Mouse (Mus musculus): ENCODE results near the gene Tsku. TPM values are rescaled to one million over a fixed set of nuclear protein-coding genes. Genes with fewer than 3 reads are reported as not detected.

The Tsku gene
- polyA plus RNA-seq, 1 experiment from 2014 or later, result 9.1 TPM

GRCm38 (mm10) chr7:98383337-98383736 is 22.2 kb upstream of the Tsku start:
- H3K9me3 ChIP-seq, result no peaks in the 10 kb centered on the region
- H3K27me3 ChIP-seq, result 0 out of 2 replicates have a peak, but pooled peaks cover 2% of the 10 kb centered on the region
- no peak overlapping the region for H3K4me2 ChIP-seq
- H3K4me3 ChIP-seq, result no peak overlapping the region
- H3K9ac ChIP-seq, result no peak overlapping the region
- no peak for ATAC-seq (ENCODE audit: low FRiP score)
- no peak overlapping the region for H3K27ac ChIP-seq
- H3K36me3 ChIP-seq, result no peaks in the 10 kb centered on the region
- H3K4me1 ChIP-seq (replicated peaks), result no peaks in the 10 kb centered on the region
- 71% methylated on average over 4 of the region's 4 CpGs for WGBS

DNA sequence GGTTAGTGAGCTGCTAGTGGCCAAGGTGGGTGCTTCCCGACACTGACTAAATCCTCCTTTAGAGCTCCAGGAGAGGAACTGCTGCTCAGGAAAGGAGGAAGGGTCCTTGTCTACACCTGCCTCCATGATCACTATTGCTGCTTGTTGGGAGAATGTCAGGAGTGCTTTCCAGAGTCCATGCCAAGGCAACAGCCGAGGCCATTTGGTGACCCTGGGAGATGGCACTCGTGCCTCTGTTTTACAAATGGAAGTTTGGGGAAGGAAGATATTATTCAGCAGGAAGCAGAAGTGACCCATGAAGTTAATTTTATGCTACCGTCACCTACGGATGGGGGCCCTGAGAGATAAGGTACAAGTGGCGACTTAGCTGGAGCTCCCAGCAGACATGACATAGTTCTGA is 21.7 kb upstream of the Tsku start:
- Histone ChIP-seq H3K36me3 (no peaks in the 10 kb centered on the region), H3K27ac (no peak overlapping the region), H3K4me3 (no peak overlapping the region), H3K9ac (no peak overlapping the region), H3K9me3 (no peaks in the 10 kb centered on the region), H3K27me3 (0 out of 2 replicates have a peak, but pooled peaks cover 2% of the 10 kb centered on the region), H3K4me2 (no peak overlapping the region), H3K4me1 (replicated peaks) (no peaks in the 10 kb centered on the region)
- ATAC-seq (ENCODE audit: low FRiP score), result no peak
- 92% methylated on average over 6 of the region's 6 CpGs for WGBS

DNA sequence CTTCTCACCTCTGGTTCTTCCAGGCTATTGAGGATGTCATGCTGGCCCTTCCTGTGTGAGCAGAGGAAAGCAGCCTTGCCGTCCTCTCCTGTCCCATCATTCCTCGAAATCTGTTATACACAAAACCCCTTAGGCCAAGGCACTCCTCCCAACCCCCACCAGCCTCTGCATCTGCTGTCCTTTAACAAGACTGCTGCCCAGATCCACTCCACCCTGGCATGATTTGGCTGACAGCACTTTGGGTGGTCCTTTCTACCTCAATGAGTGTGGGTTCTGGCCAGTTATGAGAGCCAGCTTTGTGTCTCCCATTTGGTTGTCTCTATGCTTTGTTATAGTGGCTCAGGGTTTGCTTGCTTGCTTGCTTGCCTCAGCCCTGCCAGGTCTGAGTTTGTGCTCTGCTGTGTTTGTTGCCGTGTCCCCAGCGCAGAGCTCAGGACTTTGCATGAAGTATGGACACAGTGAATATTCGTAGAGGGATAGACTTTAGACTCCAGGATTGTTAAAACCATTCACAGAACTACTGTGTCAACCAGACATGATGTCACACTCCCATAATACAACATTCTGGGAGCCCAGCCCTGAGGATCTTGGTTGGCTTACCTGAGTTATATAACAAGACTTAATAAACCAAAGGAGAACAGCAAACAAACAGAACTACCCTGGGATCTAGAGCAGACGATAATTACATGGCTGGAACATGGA is 19.2 kb upstream of the Tsku start:
- Histone ChIP-seq H3K9ac (no peak overlapping the region), H3K27ac (no peak overlapping the region), H3K4me3 (no peak overlapping the region), H3K27me3 (no peaks in the 10 kb centered on the region), H3K4me2 (no peak overlapping the region), H3K9me3 (no peaks in the 10 kb centered on the region), H3K36me3 (no peaks in the 10 kb centered on the region), H3K4me1 (replicated peaks) (0 out of 2 replicates have a peak, but pooled peaks cover 5% of the 10 kb centered on the region)
- WGBS, result 68% methylated on average over 6 of the region's 6 CpGs
- ATAC-seq (ENCODE audit: low FRiP score), result no peak

GRCm38 (mm10) chr7:98379232-98379631 is 18.1 kb upstream of the Tsku start:
- Histone ChIP-seq H3K9me3 (no peaks in the 10 kb centered on the region), H3K4me2 (no peak overlapping the region), H3K27ac (no peak overlapping the region), H3K9ac (no peak overlapping the region), H3K27me3 (no peaks in the 10 kb centered on the region), H3K4me3 (no peak overlapping the region), H3K4me1 (replicated peaks) (0 out of 2 replicates have a peak, but pooled peaks cover 5% of the 10 kb centered on the region), H3K36me3 (no peaks in the 10 kb centered on the region)
- WGBS, result 90% methylated on average over 4 of the region's 4 CpGs
- no peak for ATAC-seq (ENCODE audit: low FRiP score)

GRCm38 (mm10) chr7:98377257-98377656 is 16.1 kb upstream of the Tsku start:
- Histone ChIP-seq H3K4me3 (no peak overlapping the region), H3K27ac (no peak overlapping the region), H3K9ac (no peak overlapping the region), H3K9me3 (no peaks in the 10 kb centered on the region), H3K36me3 (no peaks in the 10 kb centered on the region), H3K4me2 (no peak overlapping the region), H3K4me1 (replicated peaks) (0 out of 2 replicates have a peak, but pooled peaks cover 5% of the 10 kb centered on the region), H3K27me3 (no peaks in the 10 kb centered on the region)
- no peak for ATAC-seq (ENCODE audit: low FRiP score)
- 54% methylated on average over 5 of the region's 5 CpGs for WGBS

- 53% methylated on average over 4 of the region's 4 CpGs for WGBS
- no peaks in the 10 kb centered on the region for H3K27me3 ChIP-seq
- H3K4me3 ChIP-seq, result no peak overlapping the region
- no peaks in the 10 kb centered on the region for H3K36me3 ChIP-seq
- H3K9me3 ChIP-seq, result no peaks in the 10 kb centered on the region
- H3K9ac ChIP-seq, result no peak overlapping the region
- H3K4me1 ChIP-seq (replicated peaks), result peaks cover 8% of the 10 kb centered on the region; the same call in 1 of the 2 replicates
- no peak overlapping the region for H3K4me2 ChIP-seq
- ATAC-seq (ENCODE audit: low FRiP score), result no peak
- H3K27ac ChIP-seq, result no peak overlapping the region
These were observed 10.0 kb upstream of the Tsku start for GRCm38 (mm10) chr7:98371161-98371560.

GRCm38 (mm10) chr7:98369762-98370369 is 8.7 kb upstream of the Tsku start:
- Histone ChIP-seq H3K4me1 (replicated peaks) (peaks cover 8% of the 10 kb centered on the region; the same call in 1 of the 2 replicates), H3K36me3 (no peaks in the 10 kb centered on the region), H3K9me3 (no peaks in the 10 kb centered on the region), H3K4me2 (no peak overlapping the region), H3K9ac (no peak overlapping the region), H3K27ac (no peak overlapping the region), H3K27me3 (no peaks in the 10 kb centered on the region), H3K4me3 (no peak overlapping the region)
- no peak for ATAC-seq (ENCODE audit: low FRiP score)
- 51% methylated on average over 10 of the region's 10 CpGs for WGBS

- H3K4me3 ChIP-seq, result peak overlapping the region; percentile 76
- H3K9ac ChIP-seq, result peak overlapping the region; percentile 84; the same call in 1 of the 2 replicates
- peak overlapping the region; percentile 97 for H3K4me2 ChIP-seq
- WGBS, result 32% methylated on average over 2 of the region's 2 CpGs
- H3K9me3 ChIP-seq, result no peaks in the 10 kb centered on the region
- peak overlapping the region; percentile 87 for H3K27ac ChIP-seq
- no peak for ATAC-seq (ENCODE audit: low FRiP score)
- no peaks in the 10 kb centered on the region for H3K36me3 ChIP-seq
- H3K27me3 ChIP-seq, result no peaks in the 10 kb centered on the region
- peaks cover 45% of the 10 kb centered on the region for H3K4me1 ChIP-seq (replicated peaks)
These were observed 534 bp upstream of the Tsku start for GRCm38 (mm10) chr7:98361662-98362061.

DNA sequence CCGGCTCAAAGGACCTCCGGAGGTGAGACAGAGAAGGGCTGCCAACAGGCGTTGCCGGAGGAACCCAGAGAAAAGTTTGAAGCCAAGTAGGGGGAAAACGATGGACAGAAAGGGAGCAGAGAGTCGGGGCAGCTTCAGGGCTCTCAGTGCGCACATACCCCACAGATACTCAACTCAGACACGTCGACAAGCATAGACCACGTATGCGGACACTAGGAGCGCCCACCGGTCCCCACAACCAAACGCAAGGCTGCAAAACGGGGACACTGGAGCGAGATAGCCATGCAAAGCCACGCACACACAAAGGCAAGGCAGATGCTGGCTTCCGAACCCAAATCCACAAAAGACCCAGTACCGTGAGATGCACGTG is 522 bp downstream of the Tsku start:
- H3K4me2 ChIP-seq, result peak overlapping the region; percentile 97
- 0% methylated on average over 20 of the region's 20 CpGs for WGBS
- H3K27me3 ChIP-seq, result no peaks in the 10 kb centered on the region
- peaks cover 56% of the 10 kb centered on the region for H3K4me1 ChIP-seq (replicated peaks)
- H3K9me3 ChIP-seq, result no peaks in the 10 kb centered on the region
- peak overlapping the region; percentile 84 for H3K9ac ChIP-seq
- peak overlapping the region; percentile 87 for H3K27ac ChIP-seq
- peak overlapping the region; percentile 76 for H3K4me3 ChIP-seq
- H3K36me3 ChIP-seq, result no peaks in the 10 kb centered on the region
- peak; percentile 49 for ATAC-seq (ENCODE audit: low FRiP score)

DNA sequence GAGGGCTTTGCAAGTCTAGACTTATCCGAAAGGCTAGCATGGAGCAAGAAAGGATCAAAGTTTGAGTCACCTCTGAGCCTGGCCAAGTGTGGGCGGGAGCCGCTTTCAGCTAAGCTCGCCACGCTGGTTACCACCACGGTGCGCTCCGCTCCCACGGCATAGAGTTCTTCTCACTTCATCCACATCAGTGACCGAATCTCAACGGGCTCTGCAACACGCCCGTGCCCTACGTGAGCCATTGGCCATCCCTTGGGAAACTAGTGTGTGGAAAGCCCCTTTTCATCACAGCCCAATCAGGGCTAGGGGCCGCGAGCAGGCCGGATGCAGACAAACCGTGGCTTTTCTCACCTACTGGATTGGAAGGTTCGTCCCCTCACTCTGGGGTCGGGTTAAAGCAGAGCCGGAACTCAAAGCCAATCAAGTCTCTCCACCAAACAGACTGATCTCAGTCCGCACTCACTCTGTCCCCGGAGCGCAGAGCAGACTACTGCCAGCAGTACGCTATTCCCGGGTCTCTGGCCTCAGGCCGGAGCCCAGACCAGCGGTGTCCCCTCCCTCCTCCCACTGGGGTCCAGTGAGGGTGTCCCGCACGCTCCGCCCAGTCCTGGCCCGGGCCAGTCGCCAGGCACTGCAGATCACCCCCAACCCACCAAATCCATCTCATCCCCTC is 1.0 kb downstream of the Tsku start:
- Histone ChIP-seq H3K27me3 (no peaks in the 10 kb centered on the region), H3K9ac (peak overlapping the region; percentile 84), H3K4me3 (peak overlapping the region; percentile 76), H3K9me3 (no peaks in the 10 kb centered on the region), H3K4me1 (replicated peaks) (peaks cover 61% of the 10 kb centered on the region), H3K4me2 (peak overlapping the region; percentile 97), H3K27ac (peak overlapping the region; percentile 87), H3K36me3 (no peaks in the 10 kb centered on the region)
- ATAC-seq (ENCODE audit: low FRiP score), result peak; percentile 67
- whole genome bisulfite sequencing, result under 1% methylated on average over 33 of the region's 33 CpGs

- H3K27ac ChIP-seq, result no peak overlapping the region
- H3K4me3 ChIP-seq, result no peak overlapping the region
- H3K9ac ChIP-seq, result no peak overlapping the region
- H3K9me3 ChIP-seq, result no peaks in the 10 kb centered on the region
- H3K4me2 ChIP-seq, result peak overlapping the region; percentile 16; the same call in 1 of the 2 replicates
- WGBS, result 57% methylated on average over 1 of the region's 1 CpGs
- no peaks in the 10 kb centered on the region for H3K36me3 ChIP-seq
- no peaks in the 10 kb centered on the region for H3K27me3 ChIP-seq
- ATAC-seq (ENCODE audit: low FRiP score), result no peak
- H3K4me1 ChIP-seq (replicated peaks), result peaks cover 74% of the 10 kb centered on the region
These were observed 3.1 kb downstream of the Tsku start for GRCm38 (mm10) chr7:98358016-98358415.

DNA sequence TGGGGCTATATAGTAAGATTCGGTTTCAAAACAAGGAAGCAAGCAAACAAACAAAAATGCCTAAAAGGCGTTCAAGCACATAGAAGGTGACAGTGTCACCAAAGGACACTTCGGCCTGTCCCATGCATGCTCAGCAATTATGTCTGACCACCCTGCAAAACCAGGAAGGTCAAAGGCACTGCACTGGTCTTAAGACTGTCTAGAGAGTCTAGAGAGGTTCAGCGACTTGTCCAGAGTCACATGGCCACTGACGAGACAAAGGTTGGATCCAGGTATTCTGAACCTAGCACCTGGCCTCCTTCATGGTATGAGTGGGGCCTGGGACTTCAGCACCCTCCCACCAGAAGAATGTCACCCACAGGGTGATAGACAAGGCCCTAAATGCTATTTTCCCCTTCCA is 3.8 kb downstream of the Tsku start:
- ATAC-seq (ENCODE audit: low FRiP score), result no peak
- H3K36me3 ChIP-seq, result peaks cover 5% of the 10 kb centered on the region
- H3K9me3 ChIP-seq, result no peaks in the 10 kb centered on the region
- peaks cover 73% of the 10 kb centered on the region for H3K4me1 ChIP-seq (replicated peaks)
- H3K27ac ChIP-seq, result no peak overlapping the region
- H3K9ac ChIP-seq, result no peak overlapping the region
- WGBS, result 80% methylated on average over 5 of the region's 5 CpGs
- no peak overlapping the region for H3K4me3 ChIP-seq
- no peaks in the 10 kb centered on the region for H3K27me3 ChIP-seq
- no peak overlapping the region for H3K4me2 ChIP-seq

Data from hindbrain, embryonic 13.5 days (tissue).